Mouse (Mus musculus): ENCODE results near the gene Olfr750. TPM values are rescaled to one million over a fixed set of nuclear protein-coding genes. Genes with fewer than 3 reads are reported as not detected.

Olfr750 gene
- total RNA-seq, 1 experiment: not detected

- no peak for DNase-seq (ENCODE audit: low read depth, low spot score)
- no peak for TF ChIP-seq HCFC1 (IDR thresholded peaks at IDR 0.05; ENCODE audit: borderline replicate concordance, insufficient read depth, low read length)
- no peak for TF ChIP-seq CHD2 (IDR thresholded peaks at IDR 0.05; ENCODE audit: low read depth, low read length)
- no peak for TF ChIP-seq ZC3H11A (IDR thresholded peaks at IDR 0.05; ENCODE audit: borderline replicate concordance, low read depth, low read length)
- no peak for TF ChIP-seq MAFK (IDR thresholded peaks at IDR 0.05; ENCODE audit: insufficient read depth, low read depth, low read length)
- no peak for TF ChIP-seq ZNF384 (IDR thresholded peaks at IDR 0.05; ENCODE audit: low read depth, low read length)
- Histone ChIP-seq H3K9ac (ENCODE audit: insufficient read depth, low read depth, low read length, poor library complexity, severe bottlenecking) (no peak overlapping the region), H3K4me1 (ENCODE audit: control insufficient read depth in 2 of 2, insufficient read depth in 2 of 2, low read length in 2 of 2, poor library complexity in 1 of 2) (0 out of 4 replicates have a peak, but pooled peaks cover 0 to 3% of the 10 kb centered on the region in 2 experiments), H3K9me3 (ENCODE audit: control insufficient read depth, insufficient read depth, low read depth, low read length) (no peaks in the 10 kb centered on the region), H3K27ac (ENCODE audit: insufficient read depth, low read depth, low read length, poor library complexity, severe bottlenecking) (no peak overlapping the region), H3K36me3 (ENCODE audit: control insufficient read depth, insufficient read depth, low read length, poor library complexity, severe bottlenecking) (no peaks in the 10 kb centered on the region), H3K4me3 (ENCODE audit: insufficient read depth in 1 of 2, low read depth in 1 of 2, low read length in 2 of 2, poor library complexity in 1 of 2, severe bottlenecking in 1 of 2) (no peak overlapping the region)
- in situ Hi-C loops (cut with MboI; ENCODE audit: low sequenced_read_pairs in 2 of 2, unreplicated experiment in 2 of 2): no loop called here
Observed at GRCm38 (mm10) chr14:51035206-51035605, 39.0 kb downstream of the Olfr750 start.

- no peak overlapping the region for H3K9ac ChIP-seq (ENCODE audit: insufficient read depth, low read depth, low read length, poor library complexity, severe bottlenecking)
- H3K9me3 ChIP-seq (ENCODE audit: control insufficient read depth, insufficient read depth, low read depth, low read length): no peaks in the 10 kb centered on the region
- TF ChIP-seq ZC3H11A (IDR thresholded peaks at IDR 0.05; ENCODE audit: borderline replicate concordance, low read depth, low read length): no peak
- no peak for TF ChIP-seq CHD2 (IDR thresholded peaks at IDR 0.05; ENCODE audit: low read depth, low read length)
- no peak for TF ChIP-seq MAFK (IDR thresholded peaks at IDR 0.05; ENCODE audit: insufficient read depth, low read depth, low read length)
- DNase-seq (ENCODE audit: low read depth, low spot score): no peak
- H3K4me1 ChIP-seq (ENCODE audit: control insufficient read depth in 2 of 2, insufficient read depth in 2 of 2, low read length in 2 of 2, poor library complexity in 1 of 2): no peaks in the 10 kb centered on the region
- H3K4me3 ChIP-seq (ENCODE audit: insufficient read depth in 1 of 2, low read depth in 1 of 2, low read length in 2 of 2, poor library complexity in 1 of 2, severe bottlenecking in 1 of 2): no peak overlapping the region
- no peak overlapping the region for H3K27ac ChIP-seq (ENCODE audit: insufficient read depth, low read depth, low read length, poor library complexity, severe bottlenecking)
- no peaks in the 10 kb centered on the region for H3K36me3 ChIP-seq (ENCODE audit: control insufficient read depth, insufficient read depth, low read length, poor library complexity, severe bottlenecking)
- in situ Hi-C loops (cut with MboI; ENCODE audit: low sequenced_read_pairs in 2 of 2, unreplicated experiment in 2 of 2): no loop called here
Observed at GRCm38 (mm10) chr14:51027387-51028155, 46.7 kb downstream of the Olfr750 start.

- DNase-seq (ENCODE audit: low read depth, low spot score): peak; percentile 64
- Histone ChIP-seq H3K4me3 (ENCODE audit: insufficient read depth in 1 of 2, low read depth in 1 of 2, low read length in 2 of 2, poor library complexity in 1 of 2, severe bottlenecking in 1 of 2) (no peak overlapping the region), H3K4me1 (ENCODE audit: control insufficient read depth in 2 of 2, insufficient read depth in 2 of 2, low read length in 2 of 2, poor library complexity in 1 of 2) (0 out of 4 replicates have a peak, but pooled peaks cover 0 to 1% of the 10 kb centered on the region in 2 experiments), H3K27ac (ENCODE audit: insufficient read depth, low read depth, low read length, poor library complexity, severe bottlenecking) (no peak overlapping the region), H3K9me3 (ENCODE audit: control insufficient read depth, insufficient read depth, low read depth, low read length) (no peaks in the 10 kb centered on the region), H3K36me3 (ENCODE audit: control insufficient read depth, insufficient read depth, low read length, poor library complexity, severe bottlenecking) (no peaks in the 10 kb centered on the region), H3K9ac (ENCODE audit: insufficient read depth, low read depth, low read length, poor library complexity, severe bottlenecking) (no peak overlapping the region)
- in situ Hi-C loops (cut with MboI; ENCODE audit: low sequenced_read_pairs in 2 of 2, unreplicated experiment in 2 of 2): no loop called here
- TF ChIP-seq CHD2 (IDR thresholded peaks at IDR 0.05; ENCODE audit: low read depth, low read length) (no peak), ZC3H11A (IDR thresholded peaks at IDR 0.05; ENCODE audit: borderline replicate concordance, low read depth, low read length) (peak; percentile 74; the same call in 1 of the 2 replicates)
Observed at GRCm38 (mm10) chr14:51026391-51027133, 47.7 kb downstream of the Olfr750 start.

GRCm38 (mm10) chr14:51024820-51025219, 49.4 kb downstream of the Olfr750 start:
- DNase-seq (ENCODE audit: low read depth, low spot score): no peak
- TF ChIP-seq ZC3H11A (IDR thresholded peaks at IDR 0.05; ENCODE audit: borderline replicate concordance, low read depth, low read length): no peak
- TF ChIP-seq MAFK (IDR thresholded peaks at IDR 0.05; ENCODE audit: insufficient read depth, low read depth, low read length): no peak
- Histone ChIP-seq H3K4me1 (ENCODE audit: control insufficient read depth in 2 of 2, insufficient read depth in 2 of 2, low read length in 2 of 2, poor library complexity in 1 of 2) (0 out of 4 replicates have a peak, but pooled peaks cover 0 to 2% of the 10 kb centered on the region in 2 experiments), H3K9ac (ENCODE audit: insufficient read depth, low read depth, low read length, poor library complexity, severe bottlenecking) (no peak overlapping the region), H3K27ac (ENCODE audit: insufficient read depth, low read depth, low read length, poor library complexity, severe bottlenecking) (no peak overlapping the region), H3K9me3 (ENCODE audit: control insufficient read depth, insufficient read depth, low read depth, low read length) (no peaks in the 10 kb centered on the region), H3K36me3 (ENCODE audit: control insufficient read depth, insufficient read depth, low read length, poor library complexity, severe bottlenecking) (no peaks in the 10 kb centered on the region), H3K4me3 (ENCODE audit: insufficient read depth in 1 of 2, low read depth in 1 of 2, low read length in 2 of 2, poor library complexity in 1 of 2, severe bottlenecking in 1 of 2) (no peak overlapping the region)
- in situ Hi-C loops (cut with MboI; ENCODE audit: low sequenced_read_pairs in 2 of 2, unreplicated experiment in 2 of 2): no loop called here

All from ES-E14 (cell line).